In the genomic region with DNA sequence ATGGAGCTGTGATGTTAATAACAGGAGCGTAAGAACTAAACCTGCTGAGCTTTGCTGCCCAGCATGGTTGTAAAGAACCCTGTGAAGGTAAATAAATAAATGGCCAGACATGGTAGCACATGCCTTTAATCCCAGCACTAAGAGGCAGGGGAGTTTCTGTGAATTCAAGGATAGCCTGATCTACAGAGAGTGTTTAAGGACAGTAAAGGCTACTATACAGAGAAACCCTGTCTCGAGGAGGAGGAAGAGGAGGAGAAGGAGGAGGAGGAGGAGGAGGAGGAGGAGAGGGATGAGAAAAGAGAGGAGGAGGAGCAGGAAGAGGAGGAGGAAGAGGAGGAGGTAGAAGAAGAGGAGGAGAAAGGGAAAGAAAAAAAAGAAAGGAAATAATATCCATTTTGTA, we compare ENCODE assay signal across 8 mouse cellular contexts. TPM values are rescaled to one million over a fixed set of nuclear protein-coding genes. Genes with fewer than 3 reads are reported as not detected.
DNase-seq lines count a peak whose midpoint lies in the region; ATAC-seq lines count a peak whose summit lies in the region.

No protein-coding gene starts in this region.

- no peak for ATAC-seq in kidney, embryonic 14.5 days (ENCODE audit: low FRiP score, low TSS enrichment)
- ATAC-seq in intestine, embryonic 14.5 days (replicated peaks; ENCODE audit: low FRiP score, low TSS enrichment, low read depth): no peak; the same call in 1 of the 2 replicates
- ATAC-seq in monocyte, adult 5-6 weeks (replicated peaks; ENCODE audit: insufficient number of reproducible peaks, low FRiP score, low TSS enrichment, poor library complexity, severe bottlenecking): no peak

- peak overlapping the region; percentile 42; the same call in 1 of the 2 replicates for H3K9ac ChIP-seq in kidney, embryonic 14.5 days (ENCODE audit: low read depth, low read length)
- peak overlapping the region; percentile 41; the same call in 1 of the 2 replicates for H3K9ac ChIP-seq in intestine, embryonic 14.5 days (ENCODE audit: low read length)

- peaks cover 3% of the 10 kb centered on the region; the same call in 1 of the 2 replicates for H3K36me3 ChIP-seq in kidney, embryonic 14.5 days (ENCODE audit: control insufficient read depth, insufficient read depth, low read length)
- peaks cover 8% of the 10 kb centered on the region for H3K36me3 ChIP-seq in embryonic facial prominence, embryonic 10.5 days (replicated peaks)
- H3K36me3 ChIP-seq in intestine, embryonic 14.5 days (ENCODE audit: control insufficient read depth, insufficient read depth, low read length): no peaks in the 10 kb centered on the region

- no peaks in the 10 kb centered on the region for H3K27me3 ChIP-seq in kidney, embryonic 14.5 days (ENCODE audit: control insufficient read depth, insufficient read depth, low read length)
- H3K27me3 ChIP-seq in embryonic facial prominence, embryonic 10.5 days (replicated peaks; ENCODE audit: low read depth, poor library complexity, severe bottlenecking): no peaks in the 10 kb centered on the region
- H3K27me3 ChIP-seq in intestine, embryonic 14.5 days (replicated peaks; ENCODE audit: control insufficient read depth, insufficient read depth, low read length): no peaks in the 10 kb centered on the region

- H3K4me2 ChIP-seq in kidney, embryonic 14.5 days (replicated peaks; ENCODE audit: low read depth, low read length): peak overlapping the region; percentile 93
- H3K4me2 ChIP-seq in intestine, embryonic 14.5 days (ENCODE audit: low read length): peak overlapping the region; percentile 88

- H3K27ac ChIP-seq in kidney, embryonic 14.5 days (ENCODE audit: low read depth, low read length): peak overlapping the region; percentile 42; the same call in 1 of the 2 replicates
- peak overlapping the region; percentile 85 for H3K27ac ChIP-seq in embryonic facial prominence, embryonic 10.5 days (replicated peaks)
- H3K27ac ChIP-seq in intestine, embryonic 14.5 days (ENCODE audit: low read depth): 0 out of 2 replicates have a peak overlapping the region, but pooled peaks have one; percentile 39

- no peaks in the 10 kb centered on the region for H3K9me3 ChIP-seq in kidney, embryonic 14.5 days (ENCODE audit: control insufficient read depth, low read length)
- no peaks in the 10 kb centered on the region for H3K9me3 ChIP-seq in embryonic facial prominence, embryonic 10.5 days
- H3K9me3 ChIP-seq in intestine, embryonic 14.5 days (ENCODE audit: control insufficient read depth, low read length): no peaks in the 10 kb centered on the region

- 45% methylated on average over 2 of the region's 2 CpGs for WGBS in kidney, embryonic 14.5 days
- WGBS in embryonic facial prominence, embryonic 10.5 days: 48% methylated on average over 2 of the region's 2 CpGs
- WGBS in intestine, embryonic 14.5 days: 36% methylated on average over 2 of the region's 2 CpGs

- no peaks in the 10 kb centered on the region for H3K4me1 ChIP-seq in kidney, embryonic 14.5 days (ENCODE audit: control insufficient read depth, insufficient read depth, low read length)
- peaks cover 32% of the 10 kb centered on the region for H3K4me1 ChIP-seq in embryonic facial prominence, embryonic 10.5 days
- peaks cover 9% of the 10 kb centered on the region for H3K4me1 ChIP-seq in intestine, embryonic 14.5 days (replicated peaks; ENCODE audit: control insufficient read depth, insufficient read depth, low read length)

- no peak for DNase-seq in kidney, adult 11 months
- no peak for DNase-seq in embryonic facial prominence, embryonic 10.5 days (ENCODE audit: low spot score)
- no peak for DNase-seq in intestine, embryonic 14.5 days (ENCODE audit: low spot score)
- DNase-seq in naive thymus-derived CD4-positive, alpha-beta T cell, adult 2 months (ENCODE audit: low read depth): peak; percentile 33
- no peak for DNase-seq in layer of hippocampus, adult 11-12 months (ENCODE audit: low spot score)
- no peak for DNase-seq in cerebellum, postnatal 36 days

- H3K4me3 ChIP-seq in kidney, embryonic 14.5 days (ENCODE audit: low read length): peak overlapping the region; percentile 42
- H3K4me3 ChIP-seq in embryonic facial prominence, embryonic 10.5 days: peak overlapping the region; percentile 72
- peak overlapping the region; percentile 49 for H3K4me3 ChIP-seq in intestine, embryonic 14.5 days (ENCODE audit: low read depth, low read length)

RNA-seq across cellular contexts. Expression of gene Rsg1, which starts 0.4 kb away (rescaled TPM):
- polyA plus RNA-seq in kidney, embryonic 14.5 days (2014; fragmentation: Nextera tagmentation; extraction: Ambion mirVana): 3.6 and 5.0 TPM in 2 replicates
- polyA plus RNA-seq in embryonic facial prominence, embryonic 10.5 days (2016; fragmentation: Nextera tagmentation; extraction: Ambion mirVana): 8.4 and 8.5 TPM in 2 replicates
- polyA plus RNA-seq in intestine, embryonic 14.5 days (2014; fragmentation: Nextera tagmentation; extraction: Ambion mirVana): 4.6 and 4.9 TPM in 2 replicates
- total RNA-seq in monocyte, adult 5-6 weeks (2017): 0.38 to 2.7 TPM in 2 of 3 replicates, not detected in the other

RNA-seq across cellular contexts. Expression of gene Arhgef19, which starts 26.0 kb away (rescaled TPM):
- 6.8 and 7.4 TPM in 2 replicates for polyA plus RNA-seq in kidney, embryonic 14.5 days (2014; fragmentation: Nextera tagmentation; extraction: Ambion mirVana)
- polyA plus RNA-seq in embryonic facial prominence, embryonic 10.5 days (2016; fragmentation: Nextera tagmentation; extraction: Ambion mirVana): 6.1 and 8.7 TPM in 2 replicates
- 14.2 and 15.8 TPM in 2 replicates for polyA plus RNA-seq in intestine, embryonic 14.5 days (2014; fragmentation: Nextera tagmentation; extraction: Ambion mirVana)
- total RNA-seq in monocyte, adult 5-6 weeks (2017): not detected in 3 replicates
